Mouse (Mus musculus) left cerebral cortex, postnatal 36 days (tissue): Measurements from ENCODE around the gene Rexo1. TPM values are rescaled to one million over a fixed set of nuclear protein-coding genes. Genes with fewer than 3 reads are reported as not detected.
A peak's percentile ranks its signal among the peaks of the same experiment; 100 is the strongest.

Experiments
- DNase-seq, 2 experiments: peaks; one replicate each; pipeline ENCODE4 v3.0.0; 2021 to 2022; ENCODE audit warnings: low spot score in 2 of 2, mixed read lengths in 1 of 2
- intact Hi-C: fragments of 180-260 bp; cut with DNase I; formaldehyde crosslinking; loops from one replicate; pipeline ENCODE4 v1.15.1; 2025
- microRNA-seq: library from miRNA; unstranded; fragments of <30 nt; microRNA quantifications from one replicate; pipeline ENCODE4 v1.2.0, GENCODE M21; 2022
- total RNA-seq, 2 experiments: library from RNA; stranded (reverse); gene quantifications; 2 replicates each; pipeline ENCODE4 v1.2.3; 2021

The Rexo1 gene
- total RNA-seq, 2 experiments from 2014 or later, result 43.5 to 56.8 TPM

DNA sequence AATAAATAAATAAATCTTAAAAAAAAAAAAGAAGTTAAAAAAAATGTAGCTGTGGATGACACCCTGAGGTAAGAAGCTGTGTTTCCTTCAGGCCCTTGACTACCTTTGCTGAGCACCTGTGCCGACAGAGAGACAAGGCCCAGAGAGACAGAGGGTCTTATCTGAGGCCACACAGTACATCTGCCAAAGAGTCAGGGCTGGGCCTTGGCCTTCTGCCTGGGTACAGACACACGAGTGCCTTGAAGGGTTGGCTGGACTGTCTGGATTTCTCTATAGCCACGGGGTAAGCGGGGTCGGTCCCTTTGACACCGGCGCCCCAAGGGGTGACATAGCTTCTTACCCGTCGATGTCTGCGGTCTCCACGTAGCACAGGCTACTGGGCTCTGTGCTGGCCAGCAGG, 28.6 kb downstream of the Rexo1 start:
- intact Hi-C loops, result no loop called here
- DNase-seq, result no peak

DNA sequence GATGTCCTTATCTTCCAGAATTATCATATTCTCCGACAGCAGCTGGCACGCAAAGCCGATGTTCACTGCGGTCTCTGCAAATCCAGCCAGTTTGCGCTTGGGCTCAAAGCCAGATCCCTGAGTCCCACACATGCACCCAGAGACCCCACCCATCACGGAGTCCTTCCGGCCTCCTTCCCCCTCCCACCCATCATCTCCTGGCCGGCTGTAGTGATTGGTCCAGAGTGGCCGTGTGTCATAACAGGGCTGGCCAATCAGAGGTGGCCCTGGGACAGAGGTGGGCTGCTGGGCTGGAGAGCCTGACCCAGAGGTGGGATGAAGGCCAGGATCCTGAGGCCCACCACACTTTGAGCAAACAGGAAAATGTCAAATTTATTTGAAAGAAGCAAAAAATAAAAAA, 35.2 kb downstream of the Rexo1 start:
- intact Hi-C loops, result no loop called here
- DNase-seq, result no peak

DNA sequence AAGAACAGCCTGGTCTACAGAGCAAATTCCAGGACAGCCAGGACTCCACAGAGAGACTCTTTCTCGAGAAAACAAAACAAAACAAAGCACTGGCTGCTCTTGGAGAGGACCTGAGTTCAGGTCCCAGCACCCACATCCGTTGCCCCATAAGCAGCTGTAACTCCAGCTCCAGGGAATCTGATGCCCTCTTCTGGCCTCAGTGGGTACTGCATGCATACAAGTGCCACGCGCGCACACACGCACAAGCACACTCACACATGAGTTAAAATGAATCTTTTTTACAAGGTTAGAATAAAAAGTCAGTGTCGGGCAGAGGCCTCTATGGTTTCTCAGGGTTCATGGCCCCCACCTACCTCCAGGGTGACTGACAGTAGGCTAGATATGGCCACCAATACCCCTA, 38.1 kb downstream of the Rexo1 start:
- intact Hi-C loops, result no loop called here
- no peak for DNase-seq

DNA sequence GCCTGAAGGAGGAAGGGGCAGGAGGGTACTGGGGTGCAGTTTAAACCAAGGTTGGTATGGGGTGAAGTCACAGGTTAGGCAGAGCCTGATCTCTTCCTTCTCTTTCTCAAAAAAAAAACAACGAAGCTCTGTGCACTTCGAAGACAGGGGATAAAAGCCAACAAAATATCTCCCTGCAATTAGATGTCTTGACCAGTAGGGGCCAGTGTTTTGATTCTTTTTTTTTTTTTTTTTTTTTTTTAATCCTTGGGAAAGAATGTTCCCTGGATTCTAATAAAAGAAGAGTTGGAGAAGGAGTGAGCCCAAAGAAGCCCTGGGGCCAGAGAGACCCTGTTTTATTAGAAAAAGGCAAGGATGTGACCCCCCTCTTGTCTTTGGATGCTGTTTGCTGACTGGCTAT, 42.1 kb downstream of the Rexo1 start:
- intact Hi-C loops, result no loop called here
- DNase-seq, result no peak

DNA sequence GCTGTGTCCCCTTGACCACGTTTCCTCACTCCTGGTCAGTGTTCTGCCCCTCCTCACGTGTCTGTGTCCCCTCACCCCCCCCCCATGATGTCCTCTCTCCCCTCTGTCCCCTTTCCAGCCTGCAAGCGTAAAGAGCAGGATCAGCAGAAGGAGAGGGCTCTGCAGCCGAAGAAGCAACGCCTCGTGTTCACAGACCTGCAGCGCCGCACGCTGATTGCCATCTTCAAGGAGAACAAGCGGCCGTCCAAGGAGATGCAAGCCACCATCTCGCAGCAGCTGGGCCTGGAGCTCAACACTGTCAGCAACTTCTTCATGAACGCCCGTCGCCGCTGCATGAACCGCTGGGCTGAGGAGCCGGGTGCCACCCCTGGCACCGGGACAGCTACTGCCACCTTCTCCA, 47.6 kb downstream of the Rexo1 start:
- DNase-seq, result no peak
- intact Hi-C loops, result no loop called here

DNA sequence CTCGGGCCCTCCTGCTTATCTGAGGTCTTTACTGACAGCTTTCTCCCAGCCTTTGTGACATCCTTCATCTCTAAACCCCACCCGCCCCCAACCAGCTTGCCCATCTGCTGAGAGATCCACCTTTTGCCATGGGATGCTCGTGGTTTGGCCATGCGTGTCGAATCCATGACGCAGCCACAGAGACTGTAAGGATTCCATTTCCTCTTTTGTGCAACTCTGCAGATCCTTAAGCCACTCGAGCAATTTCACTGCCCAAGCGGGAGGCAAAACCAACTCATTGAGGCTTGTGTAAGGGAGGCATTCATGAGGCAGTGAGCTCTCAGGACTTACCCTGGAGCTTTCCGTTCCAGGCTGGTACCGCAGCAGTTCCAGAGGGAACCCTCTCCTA, 51.1 kb downstream of the Rexo1 start:
- intact Hi-C loops, result no loop called here
- DNase-seq, result no peak

DNA sequence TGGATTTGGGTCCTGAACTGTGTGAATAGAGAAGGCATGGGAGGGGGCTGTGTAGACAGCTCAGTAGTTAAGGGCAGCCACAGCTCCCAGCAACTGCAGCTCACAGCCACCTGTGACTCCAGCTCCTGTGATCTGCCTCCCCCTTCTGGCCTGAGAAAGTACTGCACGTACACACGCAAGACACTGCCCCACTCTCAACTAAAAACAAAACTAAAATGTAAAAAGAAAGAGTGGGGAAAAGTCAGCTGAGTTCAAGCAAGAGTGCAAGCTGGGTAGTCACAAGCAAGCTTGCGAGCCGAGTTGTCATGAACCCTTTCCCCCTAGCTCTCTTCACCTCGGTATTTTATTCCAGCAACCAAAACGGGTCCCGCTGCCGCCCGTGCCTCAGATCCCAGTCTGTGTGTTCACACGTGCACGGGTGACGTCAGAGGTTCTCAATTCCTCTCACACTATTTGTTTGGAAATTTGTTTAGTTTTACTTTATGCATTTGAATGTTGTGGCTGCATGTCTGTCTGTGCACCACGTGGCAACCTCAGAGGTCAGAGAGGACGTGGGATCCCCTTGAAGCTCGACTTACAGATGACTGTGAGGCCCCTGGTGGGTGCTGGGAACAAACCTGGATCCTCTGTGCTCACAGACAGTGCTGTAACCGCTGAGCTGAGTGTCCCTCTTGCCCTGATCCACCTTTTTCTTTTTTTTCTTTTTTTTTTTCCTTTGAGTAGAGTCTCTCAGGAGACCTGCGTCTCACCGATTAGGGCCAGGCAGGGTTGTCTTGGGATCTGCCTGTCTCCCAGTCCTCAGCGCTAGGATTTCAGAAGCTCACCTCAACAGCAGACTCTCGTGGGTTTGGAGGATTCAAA, 51.7 kb downstream of the Rexo1 start:
- DNase-seq, result peak; percentile 32 to 68
- intact Hi-C loops, result loop anchor here (1.0 kb wide), 1 partner anchor 63 kb away; no protein-coding TSS in a partner anchor

DNA sequence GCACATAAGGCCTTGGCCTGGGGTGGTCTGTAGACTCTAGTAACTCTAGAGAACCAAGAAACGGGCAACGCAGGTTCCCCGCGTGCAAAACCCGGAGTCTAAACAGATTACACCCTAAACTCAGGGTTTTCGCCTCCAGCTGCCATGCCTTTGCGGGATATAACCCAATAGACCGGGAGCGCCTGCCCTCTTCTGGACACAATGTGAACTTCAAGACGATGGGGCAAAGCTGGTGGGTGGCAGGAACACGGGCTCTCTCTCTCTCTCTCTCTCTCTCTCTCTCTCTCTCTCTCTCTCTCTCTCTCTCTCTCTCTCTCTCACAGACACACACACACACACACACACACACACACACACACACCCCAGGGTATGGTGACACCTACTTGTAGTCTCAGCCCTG, 55.1 kb downstream of the Rexo1 start:
- DNase-seq, result peak; percentile 22 to 31
- intact Hi-C loops, result no loop called here

DNA sequence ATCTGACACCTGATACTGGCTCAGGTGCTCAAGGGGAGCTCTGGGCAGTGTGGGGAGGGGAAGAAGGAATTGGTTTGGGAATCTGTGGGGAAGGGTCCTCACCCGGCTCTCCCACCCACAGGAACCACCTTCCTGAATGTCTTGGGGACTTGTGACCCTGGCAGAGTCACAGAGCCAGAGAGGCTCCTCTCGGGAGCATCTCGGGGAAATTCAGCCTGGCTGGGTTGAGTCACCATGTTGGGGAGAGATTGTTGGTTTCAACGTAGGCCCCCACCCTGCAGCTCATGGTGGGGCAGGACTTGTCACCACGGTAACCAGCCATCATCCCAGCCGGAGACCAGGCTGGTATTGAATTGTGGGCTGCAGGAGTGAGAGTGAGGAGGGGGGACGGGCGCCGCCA, 56.6 kb downstream of the Rexo1 start:
- intact Hi-C loops, result no loop called here
- no peak for DNase-seq

DNA sequence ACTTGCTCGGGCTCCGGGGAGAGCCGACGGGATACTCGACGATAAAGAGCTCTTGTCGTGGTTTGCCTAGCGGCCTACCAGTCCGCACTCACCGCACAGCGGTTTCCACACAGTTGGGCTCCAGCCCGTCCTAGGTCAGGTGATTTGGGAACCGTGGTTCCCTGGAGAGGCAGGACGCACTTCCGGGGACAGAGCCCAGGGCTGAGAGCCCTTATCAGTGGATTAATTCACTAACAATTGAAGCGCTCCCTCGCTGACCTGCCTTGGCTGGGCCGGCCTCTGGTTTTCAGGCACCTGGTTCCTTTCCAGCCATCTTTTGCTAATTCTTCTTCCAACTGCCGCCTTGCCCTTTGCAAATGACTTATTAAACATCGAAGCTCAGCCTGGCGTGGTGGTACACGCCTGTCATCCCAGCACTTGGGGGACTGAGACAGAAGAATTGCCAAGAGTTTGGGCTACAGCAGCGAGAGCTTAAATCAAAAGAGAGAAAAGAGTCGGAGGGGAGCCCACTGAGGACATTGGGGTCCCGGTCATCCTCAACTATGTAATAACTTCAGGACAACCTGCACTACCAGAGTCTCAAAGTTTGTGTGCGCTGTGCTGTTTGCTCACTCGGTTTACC, 57.6 kb downstream of the Rexo1 start:
- DNase-seq, result no peak
- intact Hi-C loops, result no loop called here

DNA sequence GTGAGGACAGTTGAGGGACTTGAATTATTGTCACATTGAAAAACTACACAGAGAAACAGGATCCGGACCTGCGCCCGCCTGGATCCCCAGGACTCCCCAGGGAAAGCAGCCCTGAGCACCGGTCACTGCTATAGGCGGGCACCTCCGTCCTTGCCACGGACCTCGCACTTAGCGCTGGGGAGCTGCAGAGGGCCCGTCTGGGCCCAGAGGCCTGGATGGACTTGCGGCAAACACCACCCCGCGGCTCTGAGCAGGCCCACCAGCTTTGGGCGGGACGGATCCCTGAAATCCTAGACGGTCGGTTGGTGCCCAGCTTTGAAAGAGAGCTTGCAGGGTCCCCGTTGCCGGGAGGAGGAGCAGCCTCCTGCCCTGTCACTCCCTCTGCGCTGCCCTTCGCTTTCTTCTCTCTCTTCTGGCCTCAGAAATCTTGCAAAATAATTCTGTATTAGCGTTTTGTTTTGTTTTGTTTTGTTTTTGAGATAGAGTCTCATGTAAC, 58.5 kb downstream of the Rexo1 start:
- intact Hi-C loops, result no loop called here
- no peak for DNase-seq

DNA sequence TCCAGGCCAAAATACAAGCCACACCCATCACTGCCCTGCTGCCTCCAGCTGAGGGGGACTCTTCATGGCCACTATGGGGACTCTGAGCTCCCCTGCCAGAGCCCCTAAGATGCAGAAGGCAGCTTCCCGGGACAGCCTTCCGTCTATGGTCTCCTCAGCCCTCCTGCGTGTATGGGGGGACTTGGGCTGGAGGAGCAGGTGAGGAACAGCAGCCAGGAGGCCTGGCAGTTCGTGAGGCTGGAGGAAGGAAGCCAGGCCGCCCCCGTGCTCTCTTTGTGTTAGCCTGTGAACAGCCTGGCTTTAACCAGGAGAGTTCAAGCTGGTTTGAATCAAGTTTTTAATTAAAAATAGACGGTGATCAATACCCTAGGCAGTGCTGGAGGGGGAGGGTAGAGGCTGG, 59.1 kb downstream of the Rexo1 start:
- DNase-seq, result no peak
- intact Hi-C loops, result no loop called here

DNA sequence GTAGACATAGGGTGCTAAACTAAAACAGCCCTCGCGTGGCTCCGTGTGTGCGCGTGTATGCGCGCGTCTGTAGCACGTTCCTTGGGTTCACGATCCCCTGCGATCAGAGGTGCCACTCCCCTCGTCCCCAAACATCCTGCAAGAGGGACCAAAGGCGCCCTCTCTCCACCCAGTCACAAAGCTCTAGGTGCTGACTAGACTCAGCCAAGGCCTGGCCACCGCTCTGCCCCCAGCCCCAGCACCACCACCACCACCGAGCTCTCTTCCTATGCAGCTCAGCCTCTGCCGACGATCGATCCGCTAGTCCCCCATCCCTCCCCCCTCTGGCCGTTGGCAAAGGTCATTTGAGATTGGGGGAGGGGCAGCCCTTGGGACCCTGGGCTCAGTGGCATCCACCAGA, 64.9 kb downstream of the Rexo1 start:
- intact Hi-C loops, result no loop called here
- no peak for DNase-seq

DNA sequence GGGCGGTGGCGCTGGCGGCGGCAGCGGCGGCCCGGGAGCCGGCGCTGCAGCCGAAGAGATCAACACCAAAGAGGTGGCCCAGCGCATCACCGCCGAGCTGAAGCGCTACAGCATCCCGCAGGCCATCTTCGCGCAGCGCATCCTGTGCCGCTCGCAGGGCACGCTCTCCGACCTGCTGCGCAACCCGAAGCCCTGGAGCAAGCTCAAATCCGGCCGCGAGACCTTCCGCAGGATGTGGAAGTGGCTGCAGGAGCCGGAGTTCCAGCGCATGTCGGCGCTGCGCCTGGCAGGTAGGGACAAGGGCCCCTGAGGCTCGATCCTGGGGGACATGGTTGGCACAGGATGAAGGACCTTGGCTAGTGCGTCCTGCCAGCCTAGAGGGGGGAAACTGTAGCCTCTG, 65.5 kb downstream of the Rexo1 start:
- intact Hi-C loops, result no loop called here
- DNase-seq, result no peak

DNA sequence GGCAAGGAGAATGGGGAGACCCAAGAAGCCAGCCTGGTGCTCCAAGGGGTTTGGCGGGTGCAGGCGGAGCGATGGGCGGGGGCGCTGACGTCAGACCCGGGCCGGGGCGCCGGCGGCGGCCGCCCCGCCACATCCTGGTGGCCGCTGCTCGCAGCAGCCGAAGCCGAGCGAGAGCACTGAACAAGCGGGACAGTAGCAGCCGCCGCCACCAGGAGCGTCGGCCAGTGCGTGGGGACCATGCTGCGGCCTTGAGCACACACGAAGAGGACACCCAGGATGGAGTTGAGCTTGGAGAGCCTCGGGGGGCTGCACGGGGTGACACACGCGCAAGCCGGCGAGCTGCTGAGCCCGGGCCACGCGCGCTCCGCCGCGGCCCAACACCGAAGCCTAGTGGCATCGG, 66.6 kb downstream of the Rexo1 start, which contains the start of gene Onecut3:
Gene Onecut3, plus strand, starts transcription at position 104 of the 400 bp plus-strand sequence.
- no peak for DNase-seq
- intact Hi-C loops, result no loop called here

Small RNA genes within 50 kb of the gene (microRNA-seq; reads per million reads assigned to microRNA genes)
- 5.3 reads per million, percentile 18 among the genes with 10 or more reads in this experiment for gene Mir6912

Other genes with a start within 250 kb of the Rexo1 start
- 10 to 100 TPM; 26.6 to 30.1 TPM for gene 2310011J03Rik, start 241.0 kb downstream of the Rexo1 start, total RNA-seq
- gene Pcsk4, start 232.1 kb downstream of the Rexo1 start, total RNA-seq, result 1 to 10 TPM; 4.9 to 6.2 TPM
- 10 to 100 TPM; 10.6 to 11.5 TPM for gene Reep6, start 231.6 kb downstream of the Rexo1 start, total RNA-seq
- 10 to 100 TPM in 1 of 2 experiments, 1 to 10 TPM in 1; 7.5 to 10.0 TPM for gene Adamtsl5, start 213.1 kb downstream of the Rexo1 start, total RNA-seq
- 10 to 100 TPM; 16.9 to 33.1 TPM for gene Plk5, start 205.1 kb downstream of the Rexo1 start, total RNA-seq
- gene Mex3d, start 173.9 kb downstream of the Rexo1 start, total RNA-seq, result 10 to 100 TPM; 18.1 to 23.4 TPM
- 100 to 1,000 TPM; 147 to 150 TPM for gene Mbd3, start 162.0 kb downstream of the Rexo1 start, total RNA-seq
- gene Uqcr11, start 154.7 kb downstream of the Rexo1 start, total RNA-seq, result 100 to 1,000 TPM; 411 to 444 TPM
- gene Tcf3, start 127.9 kb downstream of the Rexo1 start, total RNA-seq, result 10 to 100 TPM; 26.0 to 28.3 TPM
- not detected for gene Onecut3, start 66.7 kb downstream of the Rexo1 start, total RNA-seq
- gene Atp8b3, start 22.4 kb downstream of the Rexo1 start, total RNA-seq, result under 1 TPM; 0.20 to 0.27 TPM
- 10 to 100 TPM; 51.6 to 54.2 TPM for gene Klf16, start 15.8 kb upstream of the Rexo1 start, total RNA-seq
- 100 to 1,000 TPM; 181 to 238 TPM for gene Abhd17a, start 28.8 kb upstream of the Rexo1 start, total RNA-seq
- gene Scamp4, start 41.3 kb upstream of the Rexo1 start, total RNA-seq, result 10 to 100 TPM; 40.1 to 45.1 TPM
- gene Adat3, start 41.3 kb upstream of the Rexo1 start, total RNA-seq, result 1 to 10 TPM; 1.7 to 4.0 TPM
- 1 to 10 TPM; 2.6 to 3.6 TPM for gene Gm49322, start 44.5 kb upstream of the Rexo1 start, total RNA-seq
- 100 to 1,000 TPM; 208 to 256 TPM for gene Csnk1g2, start 61.3 kb upstream of the Rexo1 start, total RNA-seq
- gene Btbd2, start 95.5 kb upstream of the Rexo1 start, total RNA-seq, result 100 to 1,000 TPM in 1 of 2 experiments, 10 to 100 TPM in 1; 93.4 to 100 TPM
- 10 to 100 TPM; 39.9 to 42.0 TPM for gene Mknk2, start 116.6 kb upstream of the Rexo1 start, total RNA-seq
- gene Mob3a, start 140.4 kb upstream of the Rexo1 start, total RNA-seq, result 10 to 100 TPM; 14.0 TPM
- gene Izumo4, start 140.6 kb upstream of the Rexo1 start, total RNA-seq, result 10 to 100 TPM; 36.7 to 47.3 TPM
- 100 to 1,000 TPM; 133 to 160 TPM for gene Ap3d1, start 180.7 kb upstream of the Rexo1 start, total RNA-seq
- gene Dot1l, start 193.6 kb upstream of the Rexo1 start, total RNA-seq, result 10 to 100 TPM; 37.2 to 65.0 TPM
- gene Sf3a2, start 236.6 kb upstream of the Rexo1 start, total RNA-seq, result 10 to 100 TPM; 44.3 to 53.0 TPM
- gene Plekhj1, start 237.1 kb upstream of the Rexo1 start, total RNA-seq, result 10 to 100 TPM; 53.5 to 63.2 TPM
- 1 to 10 TPM; 1.2 to 2.0 TPM for gene Amh, start 243.7 kb upstream of the Rexo1 start, total RNA-seq